Mouse (Mus musculus): ENCODE measurements around the gene Klhdc8b. TPM values are rescaled to one million over a fixed set of nuclear protein-coding genes. Genes with fewer than 3 reads are reported as not detected.

The Klhdc8b gene
- polyA plus RNA-seq (2012; rRNA removed) = 83.4 and 103 TPM in 2 replicates

DNA sequence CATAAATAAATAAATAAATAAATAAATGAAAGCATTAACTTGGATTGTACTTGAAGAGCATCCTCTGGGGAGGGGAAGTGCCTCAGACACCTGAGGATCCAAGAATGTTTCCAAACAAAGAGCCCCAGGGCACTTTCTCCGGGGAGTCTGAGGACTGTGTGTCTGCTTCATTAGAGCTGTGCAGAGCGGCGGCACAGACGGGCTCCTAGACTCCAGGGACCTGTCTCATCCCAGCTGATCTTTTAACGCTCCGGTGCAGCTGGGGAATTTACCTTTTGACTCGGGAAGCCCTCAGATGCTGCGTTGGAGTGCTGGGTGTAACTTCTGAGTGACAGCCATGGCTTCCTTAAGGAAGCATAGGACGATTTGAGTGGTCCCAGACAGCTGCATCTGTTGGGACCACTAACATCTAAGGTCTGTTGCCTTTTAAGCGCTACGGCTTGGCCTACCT lies at the start of gene Klhdc8b:
Klhdc8b (minus strand) TSS at position 401 of the 451 bp plus-strand sequence.
- no peak for DNase-seq (ENCODE audit: low spot score)

GRCm38 (mm10) chr9:108508776-108509175 lies 47.4 kb upstream of the Klhdc8b start:
- DNase-seq (ENCODE audit: low spot score) = no peak

DNA sequence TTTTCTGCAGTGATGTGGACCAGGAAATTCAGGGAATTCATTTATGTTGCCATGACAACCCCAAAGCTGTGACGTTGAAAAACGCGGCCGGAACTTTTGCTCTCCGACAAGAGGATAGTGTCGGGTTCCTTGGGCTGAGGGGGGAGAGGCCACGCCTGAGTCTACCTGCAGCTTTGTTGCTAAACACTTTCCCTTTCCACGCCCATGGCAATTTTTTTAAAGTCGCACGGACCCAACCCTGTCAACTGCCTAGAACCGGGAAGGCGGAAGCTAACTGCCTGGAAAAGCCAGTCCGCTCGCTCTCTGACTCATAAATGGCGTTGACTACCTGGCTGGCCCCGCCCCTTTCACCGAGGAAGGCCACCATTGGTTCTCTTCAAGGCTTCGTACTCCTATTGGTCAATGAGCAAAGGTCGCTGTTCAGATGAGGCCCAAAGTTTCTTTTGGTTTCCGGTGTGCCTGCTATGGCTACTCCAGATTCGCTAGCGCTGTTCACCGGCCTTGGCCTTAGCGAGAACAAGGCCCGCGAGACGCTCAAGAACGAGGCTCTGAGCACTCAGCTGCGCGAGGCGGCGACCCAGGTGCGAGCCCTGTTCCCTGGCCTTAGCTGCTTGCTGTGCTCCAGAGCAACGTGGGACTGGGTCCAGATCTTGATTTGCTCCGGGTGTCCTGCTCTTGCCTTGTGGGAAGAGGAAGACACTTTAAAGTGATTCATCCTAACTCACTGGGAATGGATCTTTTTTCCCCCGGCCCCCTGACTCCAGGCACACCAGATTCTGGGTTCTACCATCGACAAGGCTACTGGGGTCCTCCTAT lies 46.4 kb upstream of the Klhdc8b start, which contains the start of gene Qars:
Qars (plus strand) TSS at position 88 of the 816 bp plus-strand sequence.
- peak; percentile 77 for DNase-seq (ENCODE audit: low spot score)

DNA sequence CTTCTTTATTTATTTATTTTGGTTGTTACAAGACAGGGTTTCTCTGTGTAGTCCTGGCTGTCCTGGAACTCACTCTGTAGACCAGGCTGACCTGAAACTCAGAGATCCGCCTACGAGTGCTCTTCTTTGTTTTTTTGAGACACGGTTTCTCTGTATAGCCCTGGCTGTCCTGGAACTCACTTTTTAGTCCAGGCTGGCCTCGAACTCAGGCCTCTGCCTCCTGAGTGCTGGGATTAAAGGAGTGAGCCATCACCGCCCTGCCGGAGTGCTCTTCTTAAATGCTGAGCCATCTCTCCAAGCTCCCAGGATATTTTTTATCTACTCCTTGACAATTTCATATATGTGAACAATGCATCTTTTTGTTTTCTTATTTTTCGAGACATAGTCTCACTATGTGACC lies 45.5 kb upstream of the Klhdc8b start:
- DNase-seq (ENCODE audit: low spot score) = no peak

GRCm38 (mm10) chr9:108499943-108500342 lies 38.6 kb upstream of the Klhdc8b start:
- DNase-seq (ENCODE audit: low spot score) = no peak

- no peak for DNase-seq (ENCODE audit: low spot score)
Observed at GRCm38 (mm10) chr9:108499231-108499630, 37.9 kb upstream of the Klhdc8b start.

DNA sequence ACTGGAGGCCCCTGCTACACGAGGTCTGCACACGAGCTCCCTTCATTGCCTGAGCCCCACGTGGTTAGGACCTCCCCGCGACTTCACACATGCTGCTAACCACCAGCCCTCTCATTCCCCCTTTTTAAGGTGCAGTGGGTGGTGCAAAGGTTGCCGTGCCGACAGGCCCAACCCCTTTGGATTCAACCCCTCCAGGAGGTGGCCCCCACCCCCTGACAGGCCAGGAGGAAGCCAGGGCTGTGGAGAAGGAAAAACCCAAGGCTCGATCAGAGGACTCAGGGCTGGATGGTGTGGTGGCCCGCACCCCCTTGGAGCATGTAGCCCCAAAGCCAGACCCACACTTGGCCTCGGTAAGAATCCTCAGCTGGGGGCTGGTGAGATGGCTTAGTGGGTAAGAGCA lies 33.5 kb upstream of the Klhdc8b start:
- DNase-seq (ENCODE audit: low spot score) = no peak

GRCm38 (mm10) chr9:108494146-108494825 lies 32.9 kb upstream of the Klhdc8b start:
- no peak for DNase-seq (ENCODE audit: low spot score)

DNA sequence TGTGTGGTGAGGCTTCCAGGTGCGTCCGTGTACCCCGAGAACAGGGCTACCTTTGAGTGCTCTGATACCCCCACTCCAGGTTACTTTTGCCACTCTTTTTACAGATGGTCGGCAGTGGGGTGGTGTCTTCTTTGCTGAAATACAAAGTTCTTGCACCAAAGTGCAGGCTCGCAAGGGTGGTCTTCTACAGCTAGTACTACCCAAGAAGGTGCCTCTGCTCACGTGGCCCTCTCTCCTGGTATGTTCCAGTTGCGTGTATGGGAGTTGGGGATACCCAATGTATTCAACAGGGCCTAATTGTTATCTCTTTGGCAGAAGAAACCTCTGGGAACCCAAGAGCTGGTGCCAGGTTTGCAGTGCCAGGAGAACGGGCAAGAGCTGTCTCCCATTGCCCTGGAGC lies 31.9 kb upstream of the Klhdc8b start:
- DNase-seq (ENCODE audit: low spot score) = no peak

DNA sequence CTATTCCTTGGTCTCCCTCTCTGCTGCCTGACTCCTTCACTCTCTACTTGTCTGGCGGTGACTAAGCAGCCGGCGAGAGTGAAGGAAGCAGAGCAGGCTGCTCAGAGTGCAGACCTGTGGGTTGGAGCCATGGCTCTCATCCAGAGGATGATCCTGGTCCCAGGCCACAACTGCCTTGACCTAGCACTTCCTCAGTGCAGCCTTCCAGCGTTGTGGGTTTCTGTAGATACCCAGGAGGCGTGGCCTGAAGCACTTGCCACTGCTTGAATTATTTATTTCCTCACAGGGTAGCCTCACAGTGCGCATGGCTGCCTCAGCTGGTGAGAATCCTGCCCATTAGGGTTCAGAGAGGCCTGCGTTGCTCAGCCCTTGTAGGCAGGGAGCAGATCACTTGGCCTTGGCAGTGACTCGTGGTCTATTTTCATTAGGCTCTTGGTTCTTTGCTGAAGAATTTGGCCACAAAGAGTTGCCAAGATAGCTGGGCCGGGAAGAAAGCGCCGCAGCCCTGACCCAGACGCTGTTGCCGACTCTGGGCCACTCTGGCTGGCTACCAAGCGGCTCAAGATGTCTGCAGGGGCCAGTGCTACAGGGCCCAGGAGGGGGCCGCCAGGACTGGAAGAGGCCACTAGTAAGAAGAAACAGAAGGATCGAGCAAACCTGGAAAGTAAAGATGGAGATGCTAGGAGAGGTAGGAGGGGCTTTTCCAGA lies 30.8 kb upstream of the Klhdc8b start:
- DNase-seq (ENCODE audit: low spot score) = no peak

DNA sequence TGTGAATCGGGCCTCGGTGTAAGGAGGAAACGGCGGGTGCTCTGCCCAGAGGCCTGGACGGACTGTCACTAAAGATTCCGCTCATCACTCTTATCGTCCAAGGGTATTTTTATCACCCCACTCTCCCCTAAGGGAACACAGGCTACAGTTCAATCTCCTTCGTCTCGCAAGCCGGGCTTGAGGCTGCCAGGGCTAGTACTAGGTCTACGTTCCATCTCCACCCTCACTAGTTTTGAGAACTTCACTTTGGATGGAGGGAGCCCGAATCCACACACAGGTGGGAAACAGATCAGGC lies 29.9 kb upstream of the Klhdc8b start:
- no peak for DNase-seq (ENCODE audit: low spot score)

DNA sequence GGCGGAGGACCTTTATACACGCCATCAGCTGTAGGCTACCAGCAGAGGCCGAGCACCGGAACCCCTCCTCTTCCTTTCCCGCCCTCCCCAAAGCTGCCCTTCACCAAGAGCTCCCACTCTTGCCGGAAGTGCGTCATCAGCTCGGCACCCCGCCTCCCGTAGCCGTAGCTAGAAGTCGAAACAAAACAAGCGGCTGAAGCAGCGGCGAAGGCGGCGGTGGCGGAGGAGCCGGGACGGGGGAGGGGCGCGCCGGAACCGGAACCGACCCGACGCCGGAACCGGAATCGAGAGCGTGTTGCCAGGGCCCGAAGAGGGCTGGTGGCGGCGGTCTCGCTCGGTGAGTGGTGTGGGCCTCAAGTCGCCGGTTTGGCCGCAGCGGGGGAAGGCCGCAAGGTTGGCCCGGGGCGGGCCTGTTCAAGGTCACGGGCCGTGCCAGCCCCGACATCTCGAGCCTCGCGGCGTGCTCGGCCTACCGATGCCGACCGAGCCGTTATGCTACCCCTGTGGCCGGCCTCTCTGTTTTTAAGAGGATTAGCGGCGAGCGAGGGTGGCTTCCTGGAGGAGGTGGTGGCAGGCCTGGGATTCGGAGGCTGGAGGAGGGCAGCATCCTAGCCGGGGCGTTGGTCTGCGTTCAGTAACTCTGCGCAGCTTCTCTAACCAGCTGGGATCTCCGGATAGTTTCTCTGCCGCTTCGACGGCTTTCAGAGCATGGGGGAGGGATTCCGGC lies 29.3 kb upstream of the Klhdc8b start, which contains the start of gene Usp19:
Usp19 (plus strand) TSS at position 44 of the 727 bp plus-strand sequence.
- DNase-seq (ENCODE audit: low spot score) = peak; percentile 79

DNA sequence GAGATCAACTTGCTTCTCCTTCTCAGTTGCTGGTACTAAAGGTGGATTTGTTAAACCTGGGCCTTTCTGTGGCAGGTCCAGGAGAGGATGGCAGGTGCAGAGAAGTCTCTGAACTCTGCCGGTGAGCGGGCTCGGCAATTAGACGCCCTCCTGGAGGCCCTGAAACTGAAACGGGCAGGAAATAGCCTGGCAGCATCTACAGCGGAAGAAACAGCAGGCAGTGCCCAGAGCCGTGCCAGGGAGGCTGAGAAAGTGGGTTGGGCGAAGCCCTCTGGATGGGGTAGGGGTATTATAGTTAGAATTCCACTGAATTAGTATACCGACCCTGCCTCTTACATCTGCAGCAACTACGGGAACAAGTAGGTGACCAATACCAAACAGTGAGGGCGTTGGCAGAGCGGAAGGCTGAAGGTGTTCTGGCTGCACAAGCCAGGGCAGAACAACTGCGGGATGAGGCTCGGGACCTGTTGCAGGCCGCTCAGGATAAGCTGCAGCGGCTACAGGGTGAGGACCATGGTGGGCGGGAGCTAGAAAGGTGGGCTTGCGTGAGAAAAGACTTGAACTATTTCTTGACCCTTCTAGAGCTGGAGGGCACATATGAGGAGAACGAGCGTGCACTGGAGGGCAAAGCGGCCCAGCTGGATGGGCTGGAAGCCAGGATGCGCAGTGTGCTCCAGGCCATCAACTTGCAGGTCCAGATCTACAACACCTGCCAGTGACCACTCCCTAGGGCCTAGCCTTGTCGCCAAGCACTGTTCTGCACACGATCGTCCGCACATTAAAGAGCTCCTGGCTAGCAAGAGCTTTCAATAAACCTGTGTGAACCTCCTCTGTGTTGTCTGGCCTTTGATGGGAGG lies 28.5 kb upstream of the Klhdc8b start:
- no peak for DNase-seq (ENCODE audit: low spot score)

DNA sequence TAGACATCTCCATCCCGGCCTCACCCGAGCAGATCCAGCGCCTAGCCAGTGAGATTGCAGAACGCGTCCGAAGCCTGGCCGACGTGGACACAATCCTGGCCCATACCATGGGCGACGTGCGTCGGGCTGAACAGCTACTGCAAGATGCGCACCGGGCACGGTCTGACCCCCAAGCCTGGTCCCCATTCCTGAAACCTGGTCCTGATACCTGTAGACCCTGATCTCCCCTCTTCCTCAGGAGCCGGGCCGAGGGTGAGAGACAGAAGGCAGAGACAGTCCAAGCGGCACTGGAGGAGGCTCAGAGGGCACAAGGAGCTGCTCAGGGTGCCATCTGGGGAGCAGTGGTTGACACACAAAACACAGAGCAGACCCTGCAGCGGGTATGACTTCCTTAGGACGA lies 27.8 kb upstream of the Klhdc8b start:
- no peak for DNase-seq (ENCODE audit: low spot score)

GRCm38 (mm10) chr9:108488403-108488802 lies 27.0 kb upstream of the Klhdc8b start:
- DNase-seq (ENCODE audit: low spot score) = no peak

- DNase-seq (ENCODE audit: low spot score) = no peak
Observed at GRCm38 (mm10) chr9:108486973-108487530, 25.7 kb upstream of the Klhdc8b start.

DNA sequence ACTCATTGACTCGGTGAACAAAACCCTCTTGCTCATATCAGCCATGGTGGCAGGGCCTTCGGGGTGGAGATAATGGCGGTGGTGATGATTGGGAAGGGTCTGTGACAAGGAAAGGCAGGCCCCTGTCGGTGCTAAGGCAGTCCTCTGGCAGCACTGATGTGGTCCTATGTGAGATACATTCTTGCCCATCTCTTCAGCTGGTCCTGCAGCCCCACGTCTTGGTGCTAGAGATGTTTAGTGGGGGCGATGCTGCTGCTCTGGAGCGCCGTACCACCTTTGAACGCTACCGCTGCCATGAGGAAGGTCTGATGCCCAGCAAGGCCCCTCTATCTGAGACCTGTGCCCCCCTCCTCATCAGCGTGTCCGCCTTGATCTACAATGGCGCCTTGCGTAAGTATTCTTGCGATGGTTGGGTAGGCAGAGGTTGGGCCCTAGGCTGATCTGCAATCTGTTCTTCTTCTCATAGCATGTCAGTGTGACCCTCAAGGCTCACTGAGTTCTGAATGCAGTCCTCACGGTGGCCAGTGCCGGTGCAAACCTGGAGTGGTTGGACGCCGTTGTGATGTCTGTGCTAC lies 24.0 kb upstream of the Klhdc8b start:
- DNase-seq (ENCODE audit: low spot score) = no peak

- DNase-seq (ENCODE audit: low spot score) = no peak
Observed at GRCm38 (mm10) chr9:108484021-108484420, 22.6 kb upstream of the Klhdc8b start.

DNA sequence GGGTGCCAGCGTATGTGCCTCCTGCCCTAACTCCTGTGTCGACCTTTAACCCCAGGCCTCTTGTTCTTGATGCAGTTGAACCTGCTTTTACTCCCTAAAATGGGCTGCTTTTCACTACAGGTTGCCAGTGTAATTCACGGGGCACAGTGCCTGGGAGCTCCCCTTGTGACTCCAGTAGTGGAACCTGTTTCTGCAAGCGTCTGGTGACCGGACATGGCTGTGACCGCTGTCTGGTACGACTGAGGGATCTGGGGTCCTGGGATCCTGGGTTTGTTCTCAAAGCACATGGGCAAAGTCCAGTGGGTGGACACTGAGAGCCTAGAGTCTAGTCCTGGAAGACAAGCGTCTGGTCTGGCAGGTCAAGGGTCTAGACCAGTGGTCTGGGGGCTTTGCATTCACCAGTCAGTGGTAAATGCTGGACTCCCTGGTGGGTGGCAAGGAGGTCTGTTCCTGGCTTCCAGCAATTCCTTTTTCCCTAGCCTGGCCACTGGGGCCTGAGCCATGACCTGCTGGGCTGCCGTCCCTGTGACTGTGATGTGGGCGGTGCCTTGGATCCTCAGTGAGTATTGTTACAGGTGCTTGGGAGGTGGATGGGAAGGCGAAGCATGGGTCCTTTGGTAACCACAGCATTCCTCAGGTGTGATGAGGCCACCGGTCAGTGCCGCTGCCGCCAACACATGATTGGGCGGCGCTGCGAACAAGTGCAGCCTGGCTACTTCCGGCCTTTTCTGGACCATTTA lies 21.8 kb upstream of the Klhdc8b start:
- DNase-seq (ENCODE audit: low spot score) = no peak
